Comparison of ENCODE assay signal across 9 mouse cellular contexts in the genomic region with DNA sequence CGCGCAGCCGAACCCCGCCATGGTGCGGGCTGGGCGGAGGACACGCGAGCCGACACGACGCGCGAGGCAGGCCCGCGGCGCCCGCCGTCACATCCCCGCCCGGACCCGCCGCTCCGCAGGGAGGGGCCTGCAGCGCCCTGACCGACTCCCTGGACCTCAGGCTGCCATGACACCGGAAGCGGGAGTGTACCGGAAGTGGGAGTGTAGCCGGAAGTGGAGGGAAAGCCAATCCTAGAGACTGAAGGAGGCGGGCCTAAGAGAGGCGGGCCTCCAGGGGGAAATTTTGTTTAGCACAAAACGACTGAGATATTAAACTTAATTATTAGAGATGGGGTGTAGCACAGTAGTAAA. TPM values are rescaled to one million over a fixed set of nuclear protein-coding genes. Genes with fewer than 3 reads are reported as not detected.
A peak's percentile ranks its signal among the peaks of the same experiment; 100 is the strongest.
DNase-seq lines count a peak whose midpoint lies in the region; ATAC-seq and TF ChIP-seq lines count a peak whose summit lies in the region.
"Had no signal": no experiment of that assay in that cellular context is flagged by ENCODE, and none has a peak within 500 bp of the region (broad histone marks: within the 10 kb centered on the region; RNA-seq: fewer than 3 reads in every experiment).

No protein-coding gene starts in this region.

- peak overlapping the region; percentile 68 for H3K9ac ChIP-seq in kidney, embryonic 14.5 days (ENCODE audit: low read depth, low read length)
- H3K9ac ChIP-seq in limb, embryonic 14.5 days (ENCODE audit: low read depth, low read length, severe bottlenecking), result peak overlapping the region; percentile 84
- H3K9ac ChIP-seq in midbrain, embryonic 16.5 days (ENCODE audit: low read depth, low read length), result peak overlapping the region; percentile 88

- peak overlapping the region; percentile 59 for H3K4me2 ChIP-seq in kidney, embryonic 14.5 days (replicated peaks; ENCODE audit: low read depth, low read length)
- H3K4me2 ChIP-seq in limb, embryonic 14.5 days (replicated peaks; ENCODE audit: low read depth, low read length, severe bottlenecking), result peak overlapping the region; percentile 65
- H3K4me2 ChIP-seq in midbrain, embryonic 16.5 days (ENCODE audit: low read length), result peak overlapping the region; percentile 73

- H3K4me1 ChIP-seq in erythroblast, embryonic 14.5 days (ENCODE audit: control insufficient read depth), result no peaks in the 10 kb centered on the region
- H3K4me1 ChIP-seq in heart, embryonic 10.5 days, result peaks cover 9% of the 10 kb centered on the region
- no peaks in the 10 kb centered on the region; the same call in 1 of the 2 replicates for H3K4me1 ChIP-seq in kidney, embryonic 14.5 days (ENCODE audit: control insufficient read depth, insufficient read depth, low read length)
- H3K4me1 ChIP-seq in limb, embryonic 14.5 days (ENCODE audit: control insufficient read depth, insufficient read depth, low read length), result 0 out of 2 replicates have a peak, but pooled peaks cover 2% of the 10 kb centered on the region
- no peaks in the 10 kb centered on the region for H3K4me1 ChIP-seq in midbrain, embryonic 16.5 days (ENCODE audit: control insufficient read depth, insufficient read depth, low read length)
- H3K4me1 ChIP-seq in spleen, adult 2 months (ENCODE audit: control insufficient read depth, insufficient read depth, insufficient read length), result no peaks in the 10 kb centered on the region

- no peaks in the 10 kb centered on the region for H3K27me3 ChIP-seq in erythroblast, embryonic 14.5 days (ENCODE audit: control insufficient read depth)
- H3K27me3 ChIP-seq in heart, embryonic 10.5 days (ENCODE audit: insufficient read depth, poor library complexity, severe bottlenecking), result peaks cover 15% of the 10 kb centered on the region
- no peaks in the 10 kb centered on the region for H3K27me3 ChIP-seq in kidney, embryonic 14.5 days (ENCODE audit: control insufficient read depth, insufficient read depth, low read length)
- no peaks in the 10 kb centered on the region for H3K27me3 ChIP-seq in limb, embryonic 14.5 days (ENCODE audit: control insufficient read depth, insufficient read depth, low read length)
- peaks cover 2% of the 10 kb centered on the region for H3K27me3 ChIP-seq in midbrain, embryonic 16.5 days (ENCODE audit: control insufficient read depth, insufficient read depth, low read depth, low read length)
- H3K27me3 ChIP-seq in spleen, adult 2 months (ENCODE audit: control insufficient read depth, insufficient read depth, low read length), result no peaks in the 10 kb centered on the region

- H3K4me3 ChIP-seq in erythroblast, embryonic 14.5 days (replicated peaks), result peak overlapping the region; percentile 58
- peak overlapping the region; percentile 79 for H3K4me3 ChIP-seq in heart, embryonic 10.5 days
- peak overlapping the region; percentile 69 for H3K4me3 ChIP-seq in kidney, embryonic 14.5 days (ENCODE audit: low read length)
- H3K4me3 ChIP-seq in limb, embryonic 14.5 days (replicated peaks; ENCODE audit: low read length), result peak overlapping the region; percentile 65
- peak overlapping the region; percentile 64 for H3K4me3 ChIP-seq in midbrain, embryonic 16.5 days (ENCODE audit: low read depth, low read length)
- H3K4me3 ChIP-seq in spleen, adult 2 months (ENCODE audit: extremely low read depth, insufficient read depth, insufficient read length), result peak overlapping the region; percentile 66

- DNase-seq in 3T3-L1 (ENCODE audit: low read depth, low spot score), result peak; percentile 87
- DNase-seq in brain, embryonic 18.5 days (ENCODE audit: low read depth, low spot score), result peak; percentile 78
- peak; percentile 93 for DNase-seq in heart, embryonic 10.5 days (ENCODE audit: low spot score)
- peak; percentile 92 for DNase-seq in limb, embryonic 14.5 days (ENCODE audit: low spot score)
- peak; percentile 69 to 71 for DNase-seq in spleen, adult 2 months (ENCODE audit: low read depth in 1 of 2, low spot score in 2 of 2)

- H3K9me3 ChIP-seq in erythroblast, embryonic 14.5 days (ENCODE audit: control insufficient read depth, low read length), result no peaks in the 10 kb centered on the region
- no peaks in the 10 kb centered on the region for H3K9me3 ChIP-seq in heart, embryonic 10.5 days
- no peaks in the 10 kb centered on the region; the same call in 1 of the 2 replicates for H3K9me3 ChIP-seq in kidney, embryonic 14.5 days (ENCODE audit: control insufficient read depth, low read length)
- peaks cover 4% of the 10 kb centered on the region; the same call in 1 of the 2 replicates for H3K9me3 ChIP-seq in limb, embryonic 14.5 days (ENCODE audit: control insufficient read depth, low read length)
- no peaks in the 10 kb centered on the region for H3K9me3 ChIP-seq in midbrain, embryonic 16.5 days (replicated peaks; ENCODE audit: control insufficient read depth, low read length, poor library complexity, severe bottlenecking)

- ATAC-seq in kidney, embryonic 14.5 days (ENCODE audit: low FRiP score, low TSS enrichment), result peak; percentile 98
- peak; percentile 94 for ATAC-seq in limb, embryonic 14.5 days (ENCODE audit: low FRiP score, low read depth)
- peak; percentile 100 for ATAC-seq in midbrain, embryonic 16.5 days

- H3K27ac ChIP-seq in heart, embryonic 10.5 days, result peak overlapping the region; percentile 90
- no peak overlapping the region for H3K27ac ChIP-seq in kidney, embryonic 14.5 days (ENCODE audit: low read depth, low read length)
- H3K27ac ChIP-seq in limb, embryonic 14.5 days (replicated peaks; ENCODE audit: low read depth, low read length), result no peak overlapping the region
- H3K27ac ChIP-seq in midbrain, embryonic 16.5 days (ENCODE audit: low read length), result peak overlapping the region; percentile 50
- H3K27ac ChIP-seq in spleen, adult 2 months (ENCODE audit: insufficient read depth, low read length), result no peak overlapping the region

- no peaks in the 10 kb centered on the region for H3K36me3 ChIP-seq in erythroblast, embryonic 14.5 days (ENCODE audit: control insufficient read depth)
- H3K36me3 ChIP-seq in heart, embryonic 10.5 days, result no peaks in the 10 kb centered on the region
- H3K36me3 ChIP-seq in kidney, embryonic 14.5 days (ENCODE audit: control insufficient read depth, insufficient read depth, low read length), result no peaks in the 10 kb centered on the region
- no peaks in the 10 kb centered on the region for H3K36me3 ChIP-seq in limb, embryonic 14.5 days (ENCODE audit: control insufficient read depth, insufficient read depth, low read length)
- H3K36me3 ChIP-seq in midbrain, embryonic 16.5 days (ENCODE audit: control insufficient read depth, insufficient read depth, low read length), result no peaks in the 10 kb centered on the region
- H3K36me3 ChIP-seq in spleen, adult 2 months (ENCODE audit: control insufficient read depth, insufficient read depth, low read length), result no peaks in the 10 kb centered on the region

- no peak for TF ChIP-seq CTCF in spleen, adult 2 months (IDR thresholded peaks at IDR 0.05; ENCODE audit: extremely low read depth, insufficient read depth, insufficient read length, insufficient replicate concordance)

- peak; percentile 40; the same call in 1 of the 2 replicates for TF ChIP-seq POLR2A in limb, embryonic 14.5 days (IDR thresholded peaks at IDR 0.05; ENCODE audit: borderline replicate concordance, extremely low read depth, insufficient read depth, insufficient read length)
- peak; percentile 30; the same call in 1 of the 2 replicates for TF ChIP-seq POLR2A in spleen, adult 2 months (IDR thresholded peaks at IDR 0.05; ENCODE audit: low read depth, low read length)

- 10% methylated on average over 32 of the region's 32 CpGs for WGBS in heart, embryonic 10.5 days
- 16% methylated on average over 29 of the region's 32 CpGs for WGBS in kidney, embryonic 14.5 days
- 4% methylated on average over 32 of the region's 32 CpGs for WGBS in limb, embryonic 14.5 days
- WGBS in midbrain, embryonic 16.5 days, result under 1% methylated on average over 23 of the region's 32 CpGs
- 31% methylated on average over 32 of the region's 32 CpGs for WGBS in spleen, adult 2 months

RNA-seq across cellular contexts. Expression of a gene that starts 21.6 kb away (rescaled TPM):
- polyA plus RNA-seq in erythroblast, embryonic 14.5 days (2012), result not detected in 2 replicates
- 0.10 TPM in 1 of 2 replicates, not detected in the other for polyA plus RNA-seq in heart, embryonic 10.5 days (2016; fragmentation: Nextera tagmentation; extraction: Ambion mirVana)
- 0.11 TPM in 1 of 2 replicates, not detected in the other for polyA plus RNA-seq in kidney, embryonic 14.5 days (2014; fragmentation: Nextera tagmentation; extraction: Ambion mirVana)
- polyA plus RNA-seq in limb, embryonic 14.5 days (2012; rRNA removed), result 0.12 and 0.13 TPM in 2 replicates
- 0.11 and 0.18 TPM in 2 replicates for polyA plus RNA-seq in limb, embryonic 14.5 days (2014; fragmentation: Nextera tagmentation; extraction: Ambion mirVana)
- not detected in 2 replicates for polyA plus RNA-seq in midbrain, embryonic 16.5 days (2015; fragmentation: Nextera tagmentation; extraction: Ambion mirVana)
- 2.1 and 3.0 TPM in 2 replicates for polyA plus RNA-seq in spleen, adult 2 months (2012; rRNA removed)

RNA-seq across cellular contexts. Expression of a gene that starts 23.0 kb away (rescaled TPM):
- polyA plus RNA-seq in erythroblast, embryonic 14.5 days (2012), result not detected in 2 replicates
- not detected in 2 replicates for polyA plus RNA-seq in heart, embryonic 10.5 days (2016; fragmentation: Nextera tagmentation; extraction: Ambion mirVana)
- not detected in 2 replicates for polyA plus RNA-seq in kidney, embryonic 14.5 days (2014; fragmentation: Nextera tagmentation; extraction: Ambion mirVana)
- not detected in 2 replicates for polyA plus RNA-seq in limb, embryonic 14.5 days (2012; rRNA removed)
- not detected in 2 replicates for polyA plus RNA-seq in limb, embryonic 14.5 days (2014; fragmentation: Nextera tagmentation; extraction: Ambion mirVana)
- polyA plus RNA-seq in midbrain, embryonic 16.5 days (2015; fragmentation: Nextera tagmentation; extraction: Ambion mirVana), result not detected in 2 replicates
- 0.36 TPM in 1 of 2 replicates, not detected in the other for polyA plus RNA-seq in spleen, adult 2 months (2012; rRNA removed)

RNA-seq across cellular contexts. Expression of a gene that starts 40.3 kb away (rescaled TPM):
- polyA plus RNA-seq in erythroblast, embryonic 14.5 days (2012), result 0.07 and 0.08 TPM in 2 replicates
- polyA plus RNA-seq in heart, embryonic 10.5 days (2016; fragmentation: Nextera tagmentation; extraction: Ambion mirVana), result 8.6 and 10.5 TPM in 2 replicates
- 8.2 and 12.2 TPM in 2 replicates for polyA plus RNA-seq in kidney, embryonic 14.5 days (2014; fragmentation: Nextera tagmentation; extraction: Ambion mirVana)
- 15.4 and 17.3 TPM in 2 replicates for polyA plus RNA-seq in limb, embryonic 14.5 days (2012; rRNA removed)
- 10.3 and 10.5 TPM in 2 replicates for polyA plus RNA-seq in limb, embryonic 14.5 days (2014; fragmentation: Nextera tagmentation; extraction: Ambion mirVana)
- 9.6 and 9.7 TPM in 2 replicates for polyA plus RNA-seq in midbrain, embryonic 16.5 days (2015; fragmentation: Nextera tagmentation; extraction: Ambion mirVana)
- 8.6 and 9.1 TPM in 2 replicates for polyA plus RNA-seq in spleen, adult 2 months (2012; rRNA removed)

RNA-seq across cellular contexts. Expression of a gene that starts 50.6 kb away (rescaled TPM):
- 0.17 and 0.25 TPM in 2 replicates for polyA plus RNA-seq in erythroblast, embryonic 14.5 days (2012)
- 8.1 and 9.0 TPM in 2 replicates for polyA plus RNA-seq in heart, embryonic 10.5 days (2016; fragmentation: Nextera tagmentation; extraction: Ambion mirVana)
- polyA plus RNA-seq in kidney, embryonic 14.5 days (2014; fragmentation: Nextera tagmentation; extraction: Ambion mirVana), result 3.5 and 6.0 TPM in 2 replicates
- polyA plus RNA-seq in limb, embryonic 14.5 days (2012; rRNA removed), result 8.6 and 10.1 TPM in 2 replicates
- 3.9 and 4.1 TPM in 2 replicates for polyA plus RNA-seq in limb, embryonic 14.5 days (2014; fragmentation: Nextera tagmentation; extraction: Ambion mirVana)
- polyA plus RNA-seq in midbrain, embryonic 16.5 days (2015; fragmentation: Nextera tagmentation; extraction: Ambion mirVana), result 1.5 and 1.7 TPM in 2 replicates
- 3.9 and 4.7 TPM in 2 replicates for polyA plus RNA-seq in spleen, adult 2 months (2012; rRNA removed)

RNA-seq across cellular contexts. Expression of a gene that starts 53.1 kb away (rescaled TPM):
- polyA plus RNA-seq in erythroblast, embryonic 14.5 days (2012), result not detected in 2 replicates
- polyA plus RNA-seq in heart, embryonic 10.5 days (2016; fragmentation: Nextera tagmentation; extraction: Ambion mirVana), result 2.0 and 3.6 TPM in 2 replicates
- polyA plus RNA-seq in kidney, embryonic 14.5 days (2014; fragmentation: Nextera tagmentation; extraction: Ambion mirVana), result 2.0 TPM in 2 replicates
- polyA plus RNA-seq in limb, embryonic 14.5 days (2012; rRNA removed), result not detected in 2 replicates
- polyA plus RNA-seq in limb, embryonic 14.5 days (2014; fragmentation: Nextera tagmentation; extraction: Ambion mirVana), result 0.92 and 1.00 TPM in 2 replicates
- polyA plus RNA-seq in midbrain, embryonic 16.5 days (2015; fragmentation: Nextera tagmentation; extraction: Ambion mirVana), result 0.76 and 0.90 TPM in 2 replicates
- not detected in 2 replicates for polyA plus RNA-seq in spleen, adult 2 months (2012; rRNA removed)
- polyA plus RNA-seq: C2C12 had no signal

Comparison
In these comparisons a context has a peak if more than half of its experiments do, and no peak if none do; other contexts are left out.
1. H3K27ac ChIP-seq: peak in heart, embryonic 10.5 days (single experiment) and midbrain, embryonic 16.5 days (single experiment); none in kidney, embryonic 14.5 days (single experiment), limb, embryonic 14.5 days (single experiment) and spleen, adult 2 months (single experiment).
2. Peak in every context shown above with its lines, with median percentiles within 50 percentile points of each other: DNase-seq, H3K4me3 ChIP-seq, ATAC-seq, H3K4me2 ChIP-seq and H3K9ac ChIP-seq.